Mouse (Mus musculus) heart, embryonic 10.5 days (tissue): ENCODE results near the gene S100a5. TPM values are rescaled to one million over a fixed set of nuclear protein-coding genes. Genes with fewer than 3 reads are reported as not detected.

ENCODE experiments used
- DNase-seq: peaks from one replicate; pipeline ENCODE4 v3.0.0-alpha.2; 2017; ENCODE audit warnings: low spot score
- H3K27ac ChIP-seq: fragments of 300-500 bp; sonication (generic); 2 replicates; pipeline ENCODE4 v1.5.1; 2016; ENCODE audit warnings: mild to moderate bottlenecking
- H3K27me3 ChIP-seq: fragments of 300-500 bp; sonication (generic); 2 replicates; pipeline ENCODE4 v1.6.1; 2016; ENCODE audit warnings: mild to moderate bottlenecking; ENCODE audit not compliant: poor library complexity, insufficient read depth, severe bottlenecking
- H3K36me3 ChIP-seq: fragments of 300-500 bp; sonication (generic); 2 replicates; pipeline ENCODE4 v1.6.1; 2016; ENCODE audit warnings: mild to moderate bottlenecking, moderate library complexity
- H3K4me1 ChIP-seq: fragments of 300-500 bp; sonication (generic); 2 replicates; pipeline ENCODE4 v1.6.1; 2016; ENCODE audit warnings: mild to moderate bottlenecking
- H3K4me3 ChIP-seq: fragments of 300-500 bp; sonication (generic); 2 replicates; pipeline ENCODE4 v1.5.1; 2016; ENCODE audit warnings: mild to moderate bottlenecking, moderate library complexity
- H3K9me3 ChIP-seq: fragments of 300-500 bp; sonication (generic); 2 replicates; pipeline ENCODE4 v1.6.1; 2016; ENCODE audit warnings: mild to moderate bottlenecking, moderate library complexity
- WGBS: fragments of 180-500 bp; shearing (Covaris S2); methylation state at CpG from one replicate; pipeline ENCODE4 v1.1.7; 2016; 5-methylcytosine and 5-hydroxymethylcytosine counted together
- polyA plus RNA-seq: library from polyadenylated mRNA; unstranded; fragments of >200 nt; fragmentation: Nextera tagmentation; extraction: Ambion mirVana; gene quantifications from 2 replicates; pipeline ENCODE4 v1.2.1, GENCODE M21; 2016

Gene S100a5
- not detected in 2 replicates for polyA plus RNA-seq

GRCm38 (mm10) chr3:90608223-90608622 lies at the start of gene S100a5:
TSS of gene S100a5 (plus strand) at chr3:90608523.
- Histone ChIP-seq H3K4me3 (no peak within 1 kb of the TSS), H3K36me3 (no peaks in the 10 kb centered on the region), H3K4me1 (peaks cover 19% of the 10 kb centered on the region), H3K27ac (no peak within 1 kb of the TSS), H3K9me3 (no peaks in the 10 kb centered on the region), H3K27me3 (peaks cover 3% of the 10 kb centered on the region; the same call in 1 of the 2 replicates)
- DNase-seq = no peak
- WGBS = 53% methylated on average over 3 of the region's 3 CpGs

- 79% methylated on average over 6 of the region's 6 CpGs for WGBS
- Histone ChIP-seq H3K36me3 (no peaks in the 10 kb centered on the region), H3K4me1 (no peaks in the 10 kb centered on the region), H3K9me3 (no peaks in the 10 kb centered on the region), H3K4me3 (no peak within 1 kb of the TSS), H3K27ac (no peak within 1 kb of the TSS), H3K27me3 (no peaks in the 10 kb centered on the region)
- no peak for DNase-seq
Measured at GRCm38 (mm10) chr3:90560008-90560628, 48.2 kb upstream of the S100a5 start, which contains the start of gene S100a3. TSS of gene S100a3 (plus strand) at chr3:90560578.

GRCm38 (mm10) chr3:90574691-90575090 lies 33.6 kb upstream of the S100a5 start:
- 73% methylated on average over 5 of the region's 5 CpGs for whole genome bisulfite sequencing
- no peaks in the 10 kb centered on the region for H3K9me3 ChIP-seq
- no peak overlapping the region for H3K27ac ChIP-seq
- no peaks in the 10 kb centered on the region for H3K27me3 ChIP-seq
- H3K36me3 ChIP-seq = no peaks in the 10 kb centered on the region
- no peaks in the 10 kb centered on the region; the same call in 1 of the 2 replicates for H3K4me1 ChIP-seq
- DNase-seq = no peak
- H3K4me3 ChIP-seq = no peak overlapping the region

- H3K9me3 ChIP-seq = no peaks in the 10 kb centered on the region
- H3K36me3 ChIP-seq = no peaks in the 10 kb centered on the region
- H3K27ac ChIP-seq = no peak overlapping the region
- H3K4me1 ChIP-seq = no peaks in the 10 kb centered on the region; the same call in 1 of the 2 replicates
- no peak overlapping the region for H3K4me3 ChIP-seq
- DNase-seq = no peak
- H3K27me3 ChIP-seq = no peaks in the 10 kb centered on the region
- 82% methylated on average over 3 of the region's 3 CpGs for whole genome bisulfite sequencing
Measured at GRCm38 (mm10) chr3:90575320-90575719, 33.0 kb upstream of the S100a5 start.

- no peaks in the 10 kb centered on the region for H3K27me3 ChIP-seq
- H3K9me3 ChIP-seq = no peaks in the 10 kb centered on the region
- no peak overlapping the region for H3K27ac ChIP-seq
- no peaks in the 10 kb centered on the region; the same call in 1 of the 2 replicates for H3K4me1 ChIP-seq
- H3K4me3 ChIP-seq = no peak overlapping the region
- H3K36me3 ChIP-seq = no peaks in the 10 kb centered on the region
- DNase-seq = no peak
- WGBS = 73% methylated on average over 10 of the region's 10 CpGs
Measured at GRCm38 (mm10) chr3:90576351-90577001, 31.8 kb upstream of the S100a5 start.

GRCm38 (mm10) chr3:90579433-90579832 lies 28.9 kb upstream of the S100a5 start:
- Histone ChIP-seq H3K4me1 (peaks cover 10% of the 10 kb centered on the region), H3K36me3 (no peaks in the 10 kb centered on the region), H3K4me3 (no peak overlapping the region), H3K9me3 (no peaks in the 10 kb centered on the region), H3K27me3 (no peaks in the 10 kb centered on the region), H3K27ac (no peak overlapping the region)
- WGBS = 60% methylated on average over 7 of the region's 7 CpGs
- no peak for DNase-seq

- Histone ChIP-seq H3K4me1 (peaks cover 10% of the 10 kb centered on the region), H3K27ac (no peak overlapping the region), H3K36me3 (no peaks in the 10 kb centered on the region), H3K27me3 (no peaks in the 10 kb centered on the region), H3K9me3 (no peaks in the 10 kb centered on the region), H3K4me3 (no peak overlapping the region)
- WGBS = 92% methylated on average over 5 of the region's 5 CpGs
- no peak for DNase-seq
Measured at GRCm38 (mm10) chr3:90581141-90581540, 27.2 kb upstream of the S100a5 start.

GRCm38 (mm10) chr3:90582156-90582555 lies 26.2 kb upstream of the S100a5 start:
- DNase-seq = no peak
- Histone ChIP-seq H3K4me1 (peaks cover 15% of the 10 kb centered on the region), H3K9me3 (no peaks in the 10 kb centered on the region), H3K36me3 (no peaks in the 10 kb centered on the region), H3K27ac (no peak overlapping the region), H3K27me3 (no peaks in the 10 kb centered on the region), H3K4me3 (no peak overlapping the region)
- WGBS = 98% methylated on average over 1 of the region's 1 CpGs

- no peaks in the 10 kb centered on the region for H3K36me3 ChIP-seq
- no peak for DNase-seq
- WGBS = 80% methylated on average over 4 of the region's 4 CpGs
- H3K9me3 ChIP-seq = no peaks in the 10 kb centered on the region
- peaks cover 17% of the 10 kb centered on the region for H3K4me1 ChIP-seq
- H3K27me3 ChIP-seq = no peaks in the 10 kb centered on the region
- H3K4me3 ChIP-seq = no peak overlapping the region
- no peak overlapping the region for H3K27ac ChIP-seq
Measured at GRCm38 (mm10) chr3:90582556-90582955, 25.8 kb upstream of the S100a5 start.

GRCm38 (mm10) chr3:90583893-90584292 lies 24.4 kb upstream of the S100a5 start:
- WGBS = 40% methylated on average over 3 of the region's 3 CpGs
- Histone ChIP-seq H3K9me3 (no peaks in the 10 kb centered on the region), H3K4me3 (no peak overlapping the region), H3K27me3 (no peaks in the 10 kb centered on the region), H3K36me3 (no peaks in the 10 kb centered on the region), H3K4me1 (peaks cover 17% of the 10 kb centered on the region), H3K27ac (no peak overlapping the region)
- DNase-seq = no peak

- Histone ChIP-seq H3K36me3 (no peaks in the 10 kb centered on the region), H3K27me3 (no peaks in the 10 kb centered on the region), H3K9me3 (no peaks in the 10 kb centered on the region), H3K27ac (no peak overlapping the region), H3K4me3 (no peak overlapping the region), H3K4me1 (peaks cover 17% of the 10 kb centered on the region; the same call in 1 of the 2 replicates)
- DNase-seq = peak; percentile 88
- 28% methylated on average over 5 of the region's 5 CpGs for WGBS
Measured at GRCm38 (mm10) chr3:90585595-90585994, 22.7 kb upstream of the S100a5 start.

GRCm38 (mm10) chr3:90586016-90586643 lies 22.2 kb upstream of the S100a5 start:
- Histone ChIP-seq H3K27me3 (no peaks in the 10 kb centered on the region), H3K36me3 (no peaks in the 10 kb centered on the region), H3K4me3 (no peak overlapping the region), H3K27ac (0 out of 2 replicates have a peak overlapping the region, but pooled peaks have one; percentile 6), H3K9me3 (no peaks in the 10 kb centered on the region), H3K4me1 (peaks cover 17% of the 10 kb centered on the region; the same call in 1 of the 2 replicates)
- 84% methylated on average over 15 of the region's 15 CpGs for WGBS
- DNase-seq = no peak

- H3K27me3 ChIP-seq = no peaks in the 10 kb centered on the region
- peak overlapping the region; percentile 62 for H3K27ac ChIP-seq
- no peak for DNase-seq
- H3K36me3 ChIP-seq = no peaks in the 10 kb centered on the region
- peaks cover 17% of the 10 kb centered on the region; the same call in 1 of the 2 replicates for H3K4me1 ChIP-seq
- H3K9me3 ChIP-seq = no peaks in the 10 kb centered on the region
- WGBS = 46% methylated on average over 10 of the region's 10 CpGs
- H3K4me3 ChIP-seq = no peak overlapping the region
Measured at GRCm38 (mm10) chr3:90586906-90587305, 21.4 kb upstream of the S100a5 start.
